Mouse (Mus musculus) c-Kit-positive CD71-negative TER-119-negative erythroid progenitor cells, embryonic 14.5 days (primary cell): ENCODE measurements around the gene Itsn1.
A peak's percentile ranks its signal among the peaks of the same experiment; 100 is the strongest.

Source experiments
- DNase-seq: peaks from one replicate; pipeline ENCODE4 v3.0.0-alpha.2; 2013; ENCODE audit warnings: low read depth

Gene Itsn1

DNA sequence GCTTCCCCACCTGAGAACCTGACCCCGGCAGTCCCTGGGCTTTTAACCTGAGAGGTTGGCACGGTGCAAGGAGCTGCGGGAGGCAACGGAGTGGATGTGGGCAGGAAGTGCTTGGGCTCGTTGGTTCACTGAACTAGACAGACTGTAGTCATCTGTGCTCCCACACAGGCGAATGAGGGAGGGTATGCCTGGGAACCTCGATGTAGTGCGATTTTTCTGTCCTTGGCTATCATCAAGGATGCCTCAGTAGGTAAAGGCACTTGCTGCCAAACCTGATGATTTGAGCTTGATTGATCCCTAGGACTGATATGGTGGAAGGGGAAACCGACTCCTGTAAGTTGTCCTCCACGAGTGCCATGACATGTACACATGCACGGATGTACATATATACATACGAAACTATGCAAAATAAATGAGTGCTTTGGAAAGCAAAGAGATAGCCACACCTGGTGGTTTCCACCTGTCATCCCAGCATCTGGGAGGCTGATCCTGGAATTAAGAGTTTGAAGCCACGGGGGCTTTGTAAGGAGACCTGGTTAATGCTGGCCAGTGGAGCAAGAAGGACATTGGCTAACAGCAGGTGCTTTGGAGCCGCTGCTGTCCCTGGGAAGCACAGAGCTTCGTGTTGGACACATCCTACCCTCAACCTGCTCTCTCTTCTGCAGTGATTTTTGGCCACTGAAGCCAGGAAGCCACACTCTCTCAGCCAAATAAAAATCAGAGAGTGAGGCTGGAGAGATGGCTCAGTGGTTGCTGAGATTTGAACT lies 180.7 kb downstream of the Itsn1 start:
- no peak for DNase-seq

DNA sequence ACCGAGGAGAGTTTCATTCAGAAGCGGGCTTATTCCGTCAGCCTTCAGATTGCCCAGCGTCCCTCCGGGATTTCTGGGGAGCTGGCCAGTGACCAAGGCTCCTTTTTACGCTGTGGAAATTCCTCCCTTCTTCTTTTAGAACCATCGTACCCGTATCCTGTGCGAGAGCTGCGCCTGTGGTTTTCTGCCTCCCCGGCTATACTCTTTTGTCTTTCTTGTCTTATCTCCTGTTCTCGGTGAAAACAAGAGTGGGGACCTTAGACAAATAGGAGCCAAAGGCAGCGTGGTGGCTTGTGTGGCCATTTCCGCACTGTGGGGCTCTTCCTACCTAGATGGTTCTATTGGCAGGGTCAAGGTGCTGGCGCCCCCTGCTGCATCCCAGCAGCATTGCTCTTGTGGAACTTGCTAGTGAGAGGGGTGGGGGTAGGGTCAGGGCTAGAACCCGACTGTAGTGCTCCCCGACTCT lies 188.6 kb downstream of the Itsn1 start:
- peak; percentile 71 for DNase-seq

DNA sequence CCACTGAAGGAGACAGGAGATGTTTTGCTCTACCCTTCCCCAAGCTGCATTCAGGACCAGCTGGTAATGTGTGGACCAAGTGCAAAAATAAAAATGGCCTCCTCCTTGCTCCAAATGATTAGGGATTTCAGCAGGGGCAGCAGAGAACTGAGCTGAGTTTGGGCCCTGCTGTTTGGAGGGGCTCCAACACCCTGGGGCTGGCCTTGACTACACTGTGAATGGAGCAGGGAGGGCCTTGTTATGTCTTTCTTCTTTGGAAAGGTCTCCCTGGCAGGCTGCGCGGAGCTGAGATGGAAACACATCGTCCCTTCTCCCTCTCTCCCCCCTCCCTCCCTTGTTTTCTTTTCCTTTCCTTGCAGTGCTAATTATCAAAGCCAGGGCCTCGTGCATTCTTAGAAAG lies 189.4 kb downstream of the Itsn1 start:
- no peak for DNase-seq

DNA sequence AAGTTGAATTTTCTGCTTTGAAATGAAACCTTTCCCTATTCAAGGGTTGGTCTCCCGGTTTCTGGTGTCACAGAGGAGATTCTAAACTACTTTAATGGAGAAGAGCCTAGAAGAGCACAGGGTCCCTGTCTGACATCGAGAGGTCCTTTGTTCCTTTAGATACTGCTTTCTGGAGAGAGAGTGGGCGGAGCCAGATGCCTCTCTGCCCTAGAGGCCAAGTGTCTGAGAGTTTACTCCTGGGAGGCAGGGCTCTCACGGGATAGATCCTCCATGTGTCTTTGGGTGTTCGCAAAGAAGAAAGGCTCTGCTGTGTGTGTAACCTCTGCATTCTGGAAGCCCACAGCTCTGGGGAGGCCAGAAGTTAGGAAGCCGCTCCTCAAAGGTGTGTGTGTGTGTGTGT lies 190.0 kb downstream of the Itsn1 start:
- DNase-seq, result no peak

DNA sequence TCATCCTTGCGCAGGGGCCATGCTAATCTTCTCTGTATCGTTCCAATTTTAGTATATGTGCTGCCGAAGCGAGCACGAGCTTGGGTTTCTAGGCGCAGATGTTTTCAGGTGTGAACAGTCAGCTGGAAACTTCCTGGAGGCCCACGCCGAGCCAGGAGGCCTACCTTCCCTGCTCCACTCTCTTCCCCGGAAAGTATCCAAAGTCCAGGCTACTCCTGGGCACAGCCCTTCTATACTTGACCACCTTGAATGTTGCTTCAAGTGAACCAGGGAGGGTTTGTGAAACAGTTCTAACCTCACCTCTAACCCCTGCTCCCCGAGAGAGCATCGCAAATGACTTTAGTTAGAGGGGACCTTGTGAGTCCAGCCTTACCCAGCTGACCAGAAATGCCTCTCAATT lies 192.3 kb downstream of the Itsn1 start:
- DNase-seq, result no peak

DNA sequence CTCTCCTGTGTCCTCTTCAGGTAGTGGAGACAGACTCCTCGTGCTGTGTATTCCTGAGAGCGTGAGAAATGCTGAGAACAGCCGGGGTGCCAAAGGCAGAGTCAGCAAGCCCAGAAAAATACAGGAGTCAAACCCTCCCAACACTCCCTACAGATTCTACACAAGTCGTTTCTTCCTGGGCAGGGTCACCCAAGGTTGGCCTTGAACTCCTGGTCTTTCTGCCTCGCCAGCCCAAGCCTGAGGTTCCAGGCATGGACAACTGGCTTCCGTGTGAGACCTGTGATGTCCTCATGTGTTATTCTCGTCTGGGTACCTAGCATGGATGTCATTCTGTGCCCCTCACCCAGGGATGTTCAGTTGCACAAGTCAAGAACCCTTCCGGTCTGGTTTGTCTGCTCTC lies 193.9 kb downstream of the Itsn1 start:
- no peak for DNase-seq

DNA sequence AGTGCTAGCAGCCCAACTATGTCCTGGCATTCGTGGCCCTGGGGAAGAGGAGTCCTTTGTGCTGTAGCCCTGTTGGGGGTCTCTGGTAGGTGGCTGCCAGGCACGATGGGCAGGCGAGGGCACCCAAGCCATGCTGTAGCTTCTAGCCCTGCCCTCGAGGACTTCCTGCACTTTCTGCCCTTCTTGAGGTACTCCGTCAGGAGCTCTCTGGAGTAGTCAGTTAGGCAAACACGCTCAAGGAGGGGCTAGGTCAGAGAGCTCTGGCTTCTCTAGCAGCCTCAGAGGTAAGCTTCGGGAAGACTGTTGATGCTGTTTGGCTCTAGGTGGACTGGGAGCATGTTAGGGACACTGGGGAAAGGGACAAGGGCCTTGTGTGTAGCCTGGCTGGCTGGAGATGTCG lies 195.3 kb downstream of the Itsn1 start:
- no peak for DNase-seq

DNA sequence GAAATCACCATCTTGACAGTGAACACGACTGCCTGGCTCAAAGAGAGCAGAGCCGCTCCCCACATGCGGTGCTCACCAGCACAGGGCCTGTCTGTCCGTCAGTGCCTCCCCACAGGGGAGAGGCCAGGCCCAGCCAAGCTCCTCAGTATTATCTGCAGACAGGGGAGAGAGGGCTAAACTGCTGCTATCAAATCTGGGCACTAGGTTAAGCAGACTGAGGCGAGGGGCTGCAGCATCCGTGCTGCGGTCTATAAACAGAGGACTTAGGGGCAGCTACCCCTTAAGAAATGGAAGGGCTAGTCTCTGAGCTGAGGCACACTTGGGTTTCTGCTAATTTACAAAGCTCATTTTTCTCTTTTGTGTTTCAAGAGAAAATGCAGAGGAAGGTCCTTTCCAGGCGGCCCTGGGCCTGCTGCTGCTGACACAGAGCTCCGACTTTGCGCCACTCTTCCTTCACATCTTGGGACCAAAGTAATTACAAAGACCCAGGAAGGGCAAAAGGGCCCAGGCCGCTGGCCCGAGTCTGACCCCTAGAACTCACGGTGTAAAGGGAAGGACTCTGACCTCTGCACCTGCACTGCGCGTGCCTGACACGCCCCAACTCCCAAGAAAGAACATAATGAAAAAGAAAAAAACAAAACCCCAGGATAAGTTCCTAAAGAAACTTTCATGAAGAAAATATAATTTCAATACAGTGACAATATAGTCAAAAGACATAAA lies 199.0 kb downstream of the Itsn1 start:
- no peak for DNase-seq

DNA sequence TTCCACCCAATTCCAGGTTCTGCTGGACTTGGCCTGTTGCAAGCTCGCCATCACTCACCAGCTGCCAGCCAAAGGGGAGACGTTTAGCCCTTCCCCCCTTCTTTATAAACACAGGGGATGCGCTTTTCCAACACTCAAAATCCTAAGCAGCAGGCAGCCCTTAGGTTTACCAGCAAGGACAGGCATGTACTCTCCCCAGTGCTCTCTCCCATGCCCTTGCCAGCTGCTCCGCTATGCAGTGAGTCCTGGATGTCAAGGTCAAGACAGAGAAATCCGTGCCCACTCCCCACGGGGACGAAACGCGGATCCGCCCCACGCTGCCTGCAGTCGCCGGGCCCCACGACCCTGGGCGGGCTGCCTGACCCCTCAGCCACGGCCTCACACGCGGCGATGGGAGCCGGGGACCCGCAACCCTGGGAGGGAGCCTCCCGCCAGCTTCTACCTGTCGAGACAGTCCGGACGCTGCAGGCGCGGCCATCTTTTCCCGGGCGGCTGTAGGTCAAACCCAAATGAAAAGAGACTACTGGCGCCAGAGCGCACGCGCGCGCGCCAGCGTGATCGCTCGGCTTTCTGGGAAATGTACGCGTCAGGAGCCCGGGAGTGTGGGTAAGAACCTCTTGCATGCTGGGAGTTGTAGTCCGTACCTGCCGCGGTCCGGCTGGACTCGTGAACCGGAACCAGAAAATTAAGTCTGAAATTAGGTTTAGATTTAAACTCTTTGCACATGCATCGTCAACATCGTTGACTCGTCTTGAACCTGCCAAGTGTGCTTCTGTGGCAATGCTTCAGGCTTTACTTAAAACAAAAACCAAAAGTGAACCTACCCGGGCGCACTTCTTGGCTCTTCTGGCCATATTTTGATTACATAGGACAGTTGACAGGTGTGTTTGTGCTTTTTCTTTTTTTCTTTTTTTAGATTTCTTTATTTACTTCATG lies 202.3 kb downstream of the Itsn1 start:
- peak; percentile 88 for DNase-seq

DNA sequence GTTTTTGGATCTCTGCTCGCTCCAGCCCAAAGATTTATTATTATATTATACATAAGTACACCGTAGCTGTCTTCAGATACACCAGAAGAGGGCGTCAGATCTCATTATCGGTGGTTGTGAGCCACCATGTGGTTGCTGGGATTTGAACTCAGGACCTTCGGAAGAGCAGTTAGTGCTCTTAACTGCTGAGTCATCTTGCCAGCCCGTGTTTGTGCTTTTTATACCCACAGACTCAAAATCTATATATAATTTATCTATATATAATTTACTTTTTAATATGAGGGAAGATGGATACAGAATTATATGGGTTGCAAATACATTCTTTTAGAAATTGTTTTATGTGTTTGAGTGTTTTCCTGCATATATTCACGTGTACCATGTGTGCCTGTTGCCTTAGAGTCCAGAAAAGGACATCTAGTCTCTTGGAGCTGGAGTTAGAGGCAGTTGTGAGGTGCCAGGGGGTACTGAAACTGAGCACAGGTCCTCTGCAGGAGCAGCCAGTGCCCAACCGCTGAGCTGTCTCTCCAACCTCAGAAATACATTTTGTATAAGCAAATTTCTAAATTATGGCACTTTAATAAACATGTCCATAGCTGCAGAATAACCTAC lies 203.1 kb downstream of the Itsn1 start:
- DNase-seq, result no peak

DNA sequence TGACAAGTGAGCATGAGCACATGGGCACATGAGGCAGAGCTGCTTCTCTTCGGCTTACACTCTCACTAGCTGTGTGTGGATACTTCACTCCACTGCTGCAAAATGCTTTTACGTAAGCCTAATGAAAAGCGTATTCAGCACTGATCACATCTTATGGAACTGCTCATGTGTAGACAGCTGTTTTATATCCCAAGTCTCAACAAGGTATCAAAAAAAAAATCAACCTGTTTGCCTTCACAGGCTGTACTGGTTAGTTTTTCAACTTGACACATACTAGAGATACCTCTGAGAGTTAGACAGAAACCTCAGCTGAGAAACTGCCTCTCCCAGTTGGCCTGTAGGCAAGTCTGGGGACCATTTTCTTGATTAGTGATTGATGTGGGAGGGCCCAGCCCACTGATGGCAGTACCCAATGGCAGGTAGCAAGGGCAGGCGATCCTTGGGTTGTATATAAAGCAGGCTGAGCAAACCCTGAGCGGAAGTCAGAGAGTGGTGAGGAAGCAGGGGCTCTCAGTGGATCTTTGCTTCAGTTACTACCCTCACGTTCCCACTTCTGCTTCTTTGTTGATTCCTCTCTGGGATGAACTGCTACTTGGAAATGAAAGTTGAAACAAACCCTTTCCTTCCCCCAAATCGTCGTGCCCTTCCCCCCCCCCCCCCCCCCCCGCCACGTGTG lies 203.9 kb downstream of the Itsn1 start:
- DNase-seq, result peak; percentile 31

DNA sequence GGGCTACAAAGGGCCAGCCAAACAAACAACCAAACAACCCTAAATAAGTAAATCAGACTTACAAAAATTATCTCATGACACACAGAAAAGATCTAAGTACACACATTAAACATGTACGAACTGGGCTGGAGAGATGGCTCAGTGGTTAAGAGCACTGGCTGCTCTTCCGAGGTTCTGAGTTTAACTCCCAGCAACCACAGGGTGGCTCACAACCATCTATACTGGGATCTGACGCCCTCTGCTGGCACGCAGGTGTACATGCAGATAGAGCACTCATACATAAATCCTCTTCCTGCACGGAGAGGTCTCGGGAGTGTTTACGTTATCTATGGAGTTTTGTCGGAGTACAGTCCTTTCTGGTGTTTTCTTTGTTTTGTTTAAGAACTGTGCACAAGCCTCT lies 206.0 kb downstream of the Itsn1 start:
- peak; percentile 47 for DNase-seq

DNA sequence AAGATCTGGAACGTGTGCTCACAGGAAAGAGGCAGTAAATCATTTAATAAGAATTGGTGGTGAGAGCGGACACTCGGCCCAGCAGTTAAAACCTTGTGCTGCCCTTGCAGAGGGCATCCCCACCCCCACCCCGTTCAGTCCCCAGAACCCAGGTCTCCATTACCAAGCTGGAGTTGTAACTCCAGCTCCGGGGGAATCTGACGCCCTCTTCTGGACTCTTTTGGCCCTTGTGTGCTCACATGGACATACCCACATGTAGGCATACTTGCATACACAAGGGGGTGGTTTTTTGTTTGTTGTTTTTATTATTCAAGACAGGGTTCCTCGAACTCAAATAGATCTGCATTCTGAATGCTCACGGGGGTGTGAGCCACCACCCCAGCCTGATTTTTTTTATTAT lies 206.6 kb downstream of the Itsn1 start:
- no peak for DNase-seq

DNA sequence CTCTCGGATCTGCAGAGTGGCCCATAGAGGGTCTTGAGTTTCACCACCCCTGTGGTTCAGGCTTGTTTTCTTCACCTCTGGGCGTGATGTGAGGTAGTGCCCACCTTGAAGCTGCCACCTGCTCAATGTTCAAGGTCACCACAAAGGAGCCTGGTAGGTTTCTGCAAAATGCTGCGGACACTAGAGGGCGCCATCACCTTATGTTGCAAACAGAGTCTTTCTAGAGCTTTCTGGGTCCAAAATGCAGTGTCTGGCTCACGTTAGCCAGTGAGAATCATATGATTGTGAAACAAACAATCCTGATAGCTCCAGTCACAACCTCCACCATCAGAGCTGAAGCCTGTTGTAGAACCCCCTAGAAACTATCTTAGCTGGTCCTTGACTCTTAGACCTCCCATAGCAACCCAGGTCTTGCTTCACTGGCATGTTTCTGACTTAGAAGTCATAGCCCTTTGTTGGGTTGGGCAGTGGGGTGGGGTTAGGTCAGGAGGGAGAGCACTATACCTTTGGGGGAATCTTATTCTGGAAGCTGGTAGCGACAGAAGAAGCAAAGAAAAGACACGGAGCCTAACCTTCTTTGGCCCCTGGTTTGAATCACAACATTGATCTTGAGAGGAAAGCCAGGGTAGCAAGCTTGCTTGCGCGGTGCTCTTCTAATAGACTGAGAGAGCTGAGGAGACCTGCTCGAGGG lies 207.4 kb downstream of the Itsn1 start:
- peak; percentile 86 for DNase-seq

DNA sequence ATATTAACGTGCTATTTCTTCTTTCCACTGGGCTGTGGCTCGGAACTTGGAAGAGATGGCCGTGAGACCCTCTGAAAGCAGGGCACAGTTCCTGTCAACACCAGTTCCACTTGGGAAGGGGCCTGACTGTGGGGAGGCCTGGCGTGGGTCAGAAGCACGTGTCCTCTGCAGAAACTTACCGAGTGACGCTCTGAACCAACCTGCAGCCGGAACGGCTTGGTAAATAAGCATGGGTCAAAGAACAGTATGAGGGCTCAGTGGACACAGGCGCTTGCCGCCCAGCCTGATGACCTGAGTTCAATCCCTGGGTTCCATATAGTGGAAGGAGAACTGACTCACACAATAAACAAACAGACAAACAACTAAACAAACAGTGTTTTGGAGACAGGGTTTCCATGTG lies 208.2 kb downstream of the Itsn1 start:
- no peak for DNase-seq

DNA sequence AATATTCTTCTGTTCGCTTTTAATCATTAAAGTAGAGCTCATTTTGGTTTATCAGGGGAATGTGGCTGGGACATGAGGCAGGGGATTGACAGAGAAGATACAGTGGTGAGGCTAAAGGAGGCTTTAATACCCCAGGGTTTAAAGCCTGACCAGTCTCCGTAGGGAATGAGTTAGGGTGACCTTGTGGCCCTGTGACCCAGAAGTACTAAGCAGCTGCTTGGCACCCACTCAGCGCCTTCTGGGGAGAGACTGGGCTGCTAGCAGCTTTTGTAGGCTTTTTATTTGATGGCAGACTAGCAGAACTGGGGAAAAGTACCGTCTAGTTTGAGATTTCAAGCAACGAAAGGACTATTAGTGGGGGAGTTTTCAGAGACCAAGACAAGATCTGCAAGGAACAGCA lies 209.1 kb downstream of the Itsn1 start:
- no peak for DNase-seq

DNA sequence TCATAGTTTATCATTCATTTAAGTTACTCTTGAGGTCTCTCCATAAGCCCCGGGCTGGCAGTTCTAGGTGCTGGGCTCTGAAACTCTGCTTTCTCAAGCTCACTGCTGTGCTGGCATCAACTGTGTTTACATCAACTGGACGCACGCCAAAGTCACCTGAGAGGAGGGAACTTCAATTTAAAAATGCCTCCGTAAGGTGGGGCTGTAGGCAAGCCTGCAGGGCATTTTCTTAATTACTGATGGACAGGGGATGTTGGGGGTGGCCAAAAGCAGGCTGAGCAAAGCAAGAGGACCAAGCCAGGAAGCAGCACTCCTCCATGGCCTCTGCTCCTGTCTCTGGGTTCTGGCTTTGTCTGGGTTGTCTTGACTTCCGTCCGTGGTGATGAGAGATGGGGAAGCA lies 211.6 kb downstream of the Itsn1 start:
- DNase-seq, result no peak

DNA sequence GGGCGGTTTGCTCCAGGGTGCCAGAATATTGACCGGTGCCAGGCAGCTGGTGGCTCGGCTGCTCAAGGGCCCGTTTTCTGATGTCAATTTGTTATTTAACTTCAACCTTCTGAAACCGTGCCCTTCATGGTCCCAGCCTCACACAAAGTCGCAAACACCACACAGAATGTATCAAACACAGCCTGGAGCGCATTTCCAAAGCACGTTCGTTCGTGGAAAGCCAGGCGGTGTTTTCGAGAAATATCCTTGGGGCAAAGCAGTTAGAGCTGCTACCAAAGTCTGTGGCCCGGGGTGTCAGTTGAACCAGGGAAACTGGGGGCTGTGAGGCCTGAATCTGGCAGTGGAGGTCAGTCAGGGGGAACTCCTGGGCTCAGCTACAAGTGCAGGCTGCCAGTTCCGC lies 213.1 kb downstream of the Itsn1 start:
- DNase-seq, result no peak

DNA sequence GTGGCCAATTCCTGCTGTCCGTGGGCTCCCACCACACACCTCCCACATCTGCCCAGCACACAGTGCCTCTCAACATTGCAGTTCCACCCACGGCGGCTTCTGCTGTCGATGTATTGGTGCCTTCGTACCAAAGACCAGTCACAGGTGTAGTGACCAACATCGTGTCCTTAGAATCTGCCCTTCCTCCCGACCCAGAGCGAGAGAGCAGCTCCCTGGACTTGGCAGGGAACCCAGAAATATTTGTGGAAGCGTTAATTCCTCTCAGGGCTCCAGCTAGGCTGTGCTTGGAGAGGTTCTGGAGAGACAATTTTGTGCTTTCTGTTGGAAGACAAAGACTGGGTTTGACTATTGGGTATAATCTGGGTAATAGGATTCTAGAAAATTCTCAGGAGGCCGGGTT lies 217.2 kb downstream of the Itsn1 start:
- DNase-seq, result no peak

DNA sequence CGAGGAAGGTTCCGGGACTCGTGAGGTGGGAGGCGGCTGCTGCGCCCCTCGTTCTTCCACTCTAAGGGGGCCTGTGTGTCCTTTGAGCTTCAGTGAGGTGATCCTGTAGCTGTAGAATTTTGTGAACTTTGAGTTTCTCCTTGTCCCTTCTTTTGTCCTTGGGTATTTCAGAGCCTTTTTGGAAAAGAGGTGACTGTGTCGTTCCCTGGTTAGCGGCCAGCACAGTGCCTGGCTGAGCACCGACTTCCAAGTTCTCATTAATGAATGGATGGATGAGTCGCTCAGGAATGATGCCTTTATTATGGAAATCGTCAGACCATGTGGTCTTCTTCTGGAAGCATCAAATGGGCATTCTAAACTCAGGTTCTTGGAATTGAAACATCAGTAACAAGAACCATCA lies 218.0 kb downstream of the Itsn1 start:
- no peak for DNase-seq

DNA sequence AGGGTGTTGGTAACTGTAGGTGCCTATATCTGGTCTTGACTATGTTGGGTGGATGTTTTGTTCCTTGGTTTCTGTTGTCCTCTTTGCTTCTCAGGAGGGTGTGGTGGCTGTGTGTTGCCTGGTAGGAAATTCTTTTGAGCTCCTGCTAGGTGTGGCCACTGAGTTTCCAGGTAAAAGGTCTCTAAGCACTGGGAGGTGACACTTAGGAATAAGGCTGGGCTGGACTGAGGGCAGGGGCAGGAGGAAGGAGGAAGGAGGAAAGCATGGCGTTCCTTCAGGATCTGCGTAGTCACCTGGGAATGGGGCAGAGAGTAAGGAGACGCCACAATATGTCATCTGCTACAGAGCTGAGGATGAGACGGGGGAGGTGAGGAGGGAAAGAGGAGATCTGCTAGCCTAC lies 224.9 kb downstream of the Itsn1 start:
- DNase-seq, result no peak
